Mouse (Mus musculus) forebrain, embryonic 12.5 days (tissue): ENCODE measurements at regions not wholly inside any gene's neighbourhood (a gene's known extent, or its start where the extent isn't known, plus 50 kb on each side); places are given as distances from the start of the nearest gene placed in this dataset.
A peak's percentile ranks its signal among the peaks of the same experiment; 100 is the strongest.

ENCODE experiments used
- ATAC-seq: fragments of 200-750 bp; cut with Nextera tagmentation; 2 replicates; pipeline ENCODE4 v1.8.0; 2017; ENCODE audit warnings: moderate TSS enrichment; ENCODE audit not compliant: low FRiP score
- H3K27ac ChIP-seq: fragments of 300-500 bp; sonication (generic); 2 replicates; pipeline ENCODE4 v1.5.1; 2016; ENCODE audit warnings: mild to moderate bottlenecking
- H3K27me3 ChIP-seq: fragments of 300-500 bp; sonication (generic); 2 replicates; pipeline ENCODE4 v1.6.1; 2016; ENCODE audit warnings: mild to moderate bottlenecking
- H3K36me3 ChIP-seq: fragments of 300-500 bp; sonication (generic); replicated peaks from 2 replicates; pipeline ENCODE4 v1.6.1; 2016; ENCODE audit warnings: mild to moderate bottlenecking
- H3K4me1 ChIP-seq: fragments of 300-500 bp; sonication (generic); 2 replicates; pipeline ENCODE4 v1.6.1; 2016
- H3K4me2 ChIP-seq: fragments of 300-500 bp; sonication (generic); 2 replicates; pipeline ENCODE4 v1.6.1; 2016; ENCODE audit warnings: mild to moderate bottlenecking, moderate library complexity
- H3K4me3 ChIP-seq: fragments of 300-500 bp; sonication (generic); replicated peaks from 2 replicates; pipeline ENCODE4 v1.5.1; 2016; ENCODE audit warnings: mild to moderate bottlenecking
- H3K9ac ChIP-seq: fragments of 300-500 bp; sonication (generic); 2 replicates; pipeline ENCODE4 v1.6.1; 2016; ENCODE audit warnings: mild to moderate bottlenecking
- H3K9me3 ChIP-seq: fragments of 300-500 bp; sonication (generic); 2 replicates; pipeline ENCODE4 v1.6.1; 2016
- WGBS: fragments of 180-500 bp; shearing (Covaris S2); methylation state at CpG from one replicate; pipeline ENCODE4 v1.1.7; 2016; 5-methylcytosine and 5-hydroxymethylcytosine counted together

DNA sequence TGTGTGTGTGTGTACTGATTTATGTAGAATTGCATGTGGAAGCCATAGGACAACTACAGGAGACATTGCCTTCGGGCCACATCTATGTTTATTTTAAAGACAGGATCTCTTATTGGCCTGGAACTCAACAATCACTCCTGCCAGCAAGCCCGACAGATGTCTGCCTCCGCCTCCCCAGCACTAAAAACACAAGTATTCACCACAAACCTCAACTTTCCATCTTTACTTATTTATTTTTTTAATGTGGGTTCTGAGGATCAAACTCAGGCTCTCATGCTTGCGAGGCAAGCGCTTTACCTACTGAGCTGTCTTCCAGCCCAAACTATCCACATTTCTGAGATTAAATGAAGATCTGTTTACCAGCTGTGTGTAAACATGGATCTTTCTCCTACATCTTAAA is 178.0 kb upstream of the Lef1 start:
- Histone ChIP-seq H3K4me1 (peaks cover 8% of the 10 kb centered on the region), H3K36me3 (no peaks in the 10 kb centered on the region), H3K4me3 (no peak overlapping the region), H3K9ac (no peak overlapping the region), H3K4me2 (no peak overlapping the region), H3K27ac (no peak overlapping the region), H3K9me3 (no peaks in the 10 kb centered on the region), H3K27me3 (peaks cover 7% of the 10 kb centered on the region; the same call in 1 of the 2 replicates)
- WGBS, result 93% methylated on average over 5 of the region's 5 CpGs
- ATAC-seq, result no peak

DNA sequence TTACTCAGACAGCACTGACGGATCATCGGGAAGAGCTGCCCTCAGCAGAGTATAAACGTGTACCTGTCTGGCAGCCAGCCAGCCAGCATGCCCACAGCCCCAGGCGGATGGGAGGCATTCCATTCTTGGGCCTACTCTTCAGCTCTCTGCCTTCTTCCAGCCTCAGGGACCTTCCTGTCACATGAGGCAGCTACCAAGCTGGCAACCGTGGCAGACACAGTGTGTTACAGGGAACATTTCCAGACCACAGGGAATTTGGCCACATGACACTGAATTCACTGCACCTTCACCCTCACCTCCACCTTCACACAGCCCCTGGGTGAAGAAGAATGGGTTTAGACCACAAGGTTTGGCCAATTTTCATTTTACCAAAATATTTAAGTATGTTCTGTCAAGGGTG is 185.3 kb upstream of the Lef1 start:
- no peak overlapping the region for H3K4me2 ChIP-seq
- no peaks in the 10 kb centered on the region for H3K36me3 ChIP-seq
- H3K9me3 ChIP-seq, result no peaks in the 10 kb centered on the region
- 68% methylated on average over 5 of the region's 5 CpGs for WGBS
- no peak overlapping the region for H3K4me3 ChIP-seq
- H3K27ac ChIP-seq, result no peak overlapping the region
- peaks cover 20% of the 10 kb centered on the region for H3K4me1 ChIP-seq
- ATAC-seq, result no peak
- no peak overlapping the region for H3K9ac ChIP-seq
- peaks cover 18% of the 10 kb centered on the region; the same call in 1 of the 2 replicates for H3K27me3 ChIP-seq

DNA sequence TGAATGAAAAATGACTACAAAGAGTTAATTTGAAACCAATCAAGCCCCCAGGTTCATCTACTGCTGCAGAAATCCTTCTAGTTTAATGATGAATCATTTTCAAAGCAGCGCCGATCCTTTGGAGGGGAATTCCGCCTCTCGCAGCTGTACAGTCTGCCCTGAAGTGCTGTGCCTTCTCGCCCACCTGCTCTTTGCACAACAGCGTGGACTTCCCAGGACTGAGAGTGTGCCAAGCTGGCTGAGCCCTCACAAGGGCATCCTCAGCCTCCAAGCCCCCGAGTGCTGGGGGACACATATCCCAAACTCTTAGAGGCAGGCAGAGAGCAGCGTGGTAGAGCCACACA is 186.7 kb upstream of the Lef1 start:
- peaks cover 20% of the 10 kb centered on the region for H3K4me1 ChIP-seq
- peak overlapping the region; percentile 23 for H3K4me3 ChIP-seq
- peaks cover 18% of the 10 kb centered on the region; the same call in 1 of the 2 replicates for H3K27me3 ChIP-seq
- ATAC-seq, result peak; percentile 59
- no peaks in the 10 kb centered on the region for H3K36me3 ChIP-seq
- H3K27ac ChIP-seq, result no peak overlapping the region
- peak overlapping the region; percentile 17; the same call in 1 of the 2 replicates for H3K9ac ChIP-seq
- H3K4me2 ChIP-seq, result peak overlapping the region; percentile 54
- no peaks in the 10 kb centered on the region for H3K9me3 ChIP-seq
- 21% methylated on average over 8 of the region's 8 CpGs for WGBS

GRCm38 (mm10) chr3:130922812-130923614 is 187.3 kb upstream of the Lef1 start:
- 6% methylated on average over 23 of the region's 23 CpGs for WGBS
- Histone ChIP-seq H3K27ac (0 out of 2 replicates have a peak overlapping the region, but pooled peaks have one; percentile 42), H3K4me2 (peak overlapping the region; percentile 54), H3K9me3 (no peaks in the 10 kb centered on the region), H3K9ac (peak overlapping the region; percentile 17; the same call in 1 of the 2 replicates), H3K4me3 (peak overlapping the region; percentile 23), H3K36me3 (no peaks in the 10 kb centered on the region), H3K4me1 (peaks cover 20% of the 10 kb centered on the region), H3K27me3 (peaks cover 18% of the 10 kb centered on the region; the same call in 1 of the 2 replicates)
- 0 out of 2 replicates have a peak, but pooled peaks have one; percentile 51 for ATAC-seq

- peaks cover 17% of the 10 kb centered on the region; the same call in 1 of the 2 replicates for H3K27me3 ChIP-seq
- H3K9me3 ChIP-seq, result no peaks in the 10 kb centered on the region
- no peak overlapping the region for H3K9ac ChIP-seq
- no peak for ATAC-seq
- H3K4me1 ChIP-seq, result peaks cover 20% of the 10 kb centered on the region
- WGBS, result 62% methylated on average over 9 of the region's 9 CpGs
- no peak overlapping the region for H3K4me3 ChIP-seq
- no peaks in the 10 kb centered on the region for H3K36me3 ChIP-seq
- no peak overlapping the region for H3K4me2 ChIP-seq
- H3K27ac ChIP-seq, result no peak overlapping the region
Measured at GRCm38 (mm10) chr3:130921621-130922245, 188.5 kb upstream of the Lef1 start.

GRCm38 (mm10) chr3:130913812-130914211 is 183.6 kb upstream of the Rpl34 start:
- H3K9ac ChIP-seq, result no peak overlapping the region
- no peaks in the 10 kb centered on the region for H3K36me3 ChIP-seq
- H3K4me2 ChIP-seq, result no peak overlapping the region
- ATAC-seq, result no peak
- 0 out of 2 replicates have a peak, but pooled peaks cover 13% of the 10 kb centered on the region for H3K27me3 ChIP-seq
- no peak overlapping the region for H3K4me3 ChIP-seq
- no peaks in the 10 kb centered on the region for H3K9me3 ChIP-seq
- H3K4me1 ChIP-seq, result peaks cover 13% of the 10 kb centered on the region
- no peak overlapping the region for H3K27ac ChIP-seq
- WGBS, result 85% methylated on average over 7 of the region's 7 CpGs

DNA sequence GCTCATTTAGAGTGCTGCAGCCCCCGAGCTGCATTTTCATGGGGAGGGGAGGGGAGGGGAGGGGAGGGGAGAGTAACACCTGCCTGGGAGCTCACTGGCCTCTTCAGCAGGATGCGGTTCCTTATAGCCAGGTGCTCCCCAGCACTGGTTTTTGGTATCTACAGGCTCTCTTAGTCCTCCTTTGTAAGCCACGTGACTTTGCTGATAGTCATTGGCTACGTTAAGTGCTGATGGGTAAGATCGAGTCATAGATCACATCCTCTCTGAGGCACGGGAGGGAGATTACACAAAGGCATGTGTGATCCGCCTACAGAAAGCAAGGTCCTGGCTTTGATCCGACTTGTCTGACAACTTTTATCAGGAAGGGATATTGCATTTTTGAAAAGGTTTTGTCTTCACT is 174.9 kb upstream of the Rpl34 start:
- Histone ChIP-seq H3K9me3 (no peaks in the 10 kb centered on the region), H3K27me3 (0 out of 2 replicates have a peak, but pooled peaks cover 5% of the 10 kb centered on the region), H3K4me3 (no peak overlapping the region), H3K4me2 (no peak overlapping the region), H3K27ac (no peak overlapping the region), H3K9ac (no peak overlapping the region), H3K4me1 (no peaks in the 10 kb centered on the region), H3K36me3 (no peaks in the 10 kb centered on the region)
- WGBS, result 71% methylated on average over 8 of the region's 8 CpGs
- no peak for ATAC-seq

GRCm38 (mm10) chr3:130903329-130903728 is 173.1 kb upstream of the Rpl34 start:
- Histone ChIP-seq H3K4me2 (no peak overlapping the region), H3K36me3 (no peaks in the 10 kb centered on the region), H3K27me3 (no peaks in the 10 kb centered on the region), H3K27ac (no peak overlapping the region), H3K4me3 (no peak overlapping the region), H3K4me1 (no peaks in the 10 kb centered on the region; the same call in 1 of the 2 replicates), H3K9ac (no peak overlapping the region), H3K9me3 (no peaks in the 10 kb centered on the region)
- 83% methylated on average over 7 of the region's 7 CpGs for WGBS
- ATAC-seq, result no peak

- no peaks in the 10 kb centered on the region for H3K9me3 ChIP-seq
- no peaks in the 10 kb centered on the region; the same call in 1 of the 2 replicates for H3K4me1 ChIP-seq
- H3K4me2 ChIP-seq, result no peak overlapping the region
- no peak for ATAC-seq
- WGBS, result 91% methylated on average over 7 of the region's 7 CpGs
- H3K27me3 ChIP-seq, result no peaks in the 10 kb centered on the region
- no peak overlapping the region for H3K27ac ChIP-seq
- H3K36me3 ChIP-seq, result no peaks in the 10 kb centered on the region
- H3K4me3 ChIP-seq, result no peak overlapping the region
- H3K9ac ChIP-seq, result no peak overlapping the region
Measured at GRCm38 (mm10) chr3:130902376-130902775, 172.2 kb upstream of the Rpl34 start.

GRCm38 (mm10) chr3:130901343-130901742 is 171.1 kb upstream of the Rpl34 start:
- H3K4me2 ChIP-seq, result no peak overlapping the region
- WGBS, result 92% methylated on average over 12 of the region's 12 CpGs
- no peak overlapping the region for H3K9ac ChIP-seq
- H3K36me3 ChIP-seq, result no peaks in the 10 kb centered on the region
- no peaks in the 10 kb centered on the region; the same call in 1 of the 2 replicates for H3K4me1 ChIP-seq
- H3K4me3 ChIP-seq, result no peak overlapping the region
- H3K27me3 ChIP-seq, result no peaks in the 10 kb centered on the region
- H3K9me3 ChIP-seq, result no peaks in the 10 kb centered on the region
- no peak overlapping the region for H3K27ac ChIP-seq
- no peak for ATAC-seq

GRCm38 (mm10) chr3:130900846-130901245 is 170.6 kb upstream of the Rpl34 start:
- ATAC-seq, result no peak

DNA sequence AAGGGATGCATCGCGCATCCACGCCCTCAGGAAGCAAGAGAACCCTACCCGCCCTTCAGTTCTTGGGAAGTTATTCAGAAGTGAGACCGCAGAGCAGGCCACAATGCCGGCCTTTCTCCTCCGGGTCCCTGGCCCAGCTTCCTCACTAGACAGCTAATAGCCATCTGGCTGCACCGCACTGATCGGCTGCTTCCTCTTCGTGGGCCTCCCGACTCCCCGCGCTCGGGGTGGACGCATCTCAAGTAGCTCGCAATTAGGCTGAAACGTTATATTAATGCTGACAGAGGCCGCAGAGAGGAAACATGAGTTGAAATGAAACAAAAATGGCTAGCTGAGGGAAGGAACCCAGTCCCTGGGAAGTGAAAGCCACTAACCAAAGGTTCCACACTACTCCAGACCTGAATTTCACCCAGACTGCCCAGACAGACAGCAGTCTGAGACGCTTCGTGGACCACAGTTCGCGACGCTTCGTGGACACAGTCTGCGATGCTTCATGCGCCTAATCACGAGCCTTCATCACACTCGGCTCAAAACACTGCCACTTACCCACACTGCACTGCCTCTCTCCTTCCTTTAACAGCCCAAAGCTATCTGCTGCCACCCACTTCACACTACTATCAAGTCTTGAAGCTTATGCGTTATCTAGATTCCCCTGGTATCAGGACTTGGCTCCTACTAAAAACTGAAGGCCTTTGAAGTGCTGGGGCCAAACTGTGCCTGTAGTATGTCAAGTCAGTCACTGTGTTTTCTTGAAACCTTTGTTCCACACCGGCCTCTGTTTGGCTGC is 170.0 kb upstream of the Rpl34 start:
- no peaks in the 10 kb centered on the region for H3K36me3 ChIP-seq
- WGBS, result 85% methylated on average over 30 of the region's 30 CpGs
- no peak for ATAC-seq
- H3K27ac ChIP-seq, result no peak overlapping the region
- H3K4me1 ChIP-seq, result no peaks in the 10 kb centered on the region; the same call in 1 of the 2 replicates
- H3K9me3 ChIP-seq, result no peaks in the 10 kb centered on the region
- no peak overlapping the region for H3K4me2 ChIP-seq
- no peak overlapping the region for H3K9ac ChIP-seq
- H3K27me3 ChIP-seq, result no peaks in the 10 kb centered on the region
- no peak overlapping the region for H3K4me3 ChIP-seq

More at GRCm38 (mm10) chr3:130900846-130901245, 170.6 kb upstream of the Rpl34 start:
- H3K4me3 ChIP-seq, result no peak overlapping the region
- no peak overlapping the region for H3K27ac ChIP-seq
- H3K4me1 ChIP-seq, result no peaks in the 10 kb centered on the region; the same call in 1 of the 2 replicates
- no peaks in the 10 kb centered on the region for H3K36me3 ChIP-seq
- no peak overlapping the region for H3K4me2 ChIP-seq
- H3K9me3 ChIP-seq, result no peaks in the 10 kb centered on the region
- H3K9ac ChIP-seq, result no peak overlapping the region
- H3K27me3 ChIP-seq, result no peaks in the 10 kb centered on the region
- 90% methylated on average over 6 of the region's 6 CpGs for WGBS
